Mouse (Mus musculus) large intestine, adult 2 months (tissue): ENCODE data around the gene Mrpl52. TPM values are rescaled to one million over a fixed set of nuclear protein-coding genes. Genes with fewer than 3 reads are reported as not detected.

ENCODE experiments used
- DNase-seq: peaks from one replicate; pipeline ENCODE4 v3.0.0-alpha.2; 2012; ENCODE audit warnings: low read depth, low spot score
- WGBS: fragments of 180-500 bp; shearing (Covaris S2); methylation state at CpG from one replicate; pipeline ENCODE4 v1.1.7; 2018; 5-methylcytosine and 5-hydroxymethylcytosine counted together
- polyA plus RNA-seq: library from polyadenylated mRNA; depleted of rRNA; stranded (reverse); fragments of >200 nt; gene quantifications from 2 replicates; pipeline ENCODE4 v1.2.3, GENCODE M21; 2012; rRNA removed

Mrpl52 gene
- polyA plus RNA-seq, 1 experiment, result 345 TPM

GRCm38 (mm10) chr14:54462146-54462545 lies 35.4 kb downstream of the Mrpl52 start:
- DNase-seq, result no peak
- 30% methylated on average over 4 of the region's 4 CpGs for WGBS

- 8% methylated on average over 12 of the region's 12 CpGs for WGBS
- no peak for DNase-seq
Observed at GRCm38 (mm10) chr14:54463108-54463958, 36.6 kb downstream of the Mrpl52 start.

- WGBS, result under 1% methylated on average over 35 of the region's 35 CpGs
- peak; percentile 57 for DNase-seq
Observed at GRCm38 (mm10) chr14:54463959-54464292, 37.2 kb downstream of the Mrpl52 start, which contains the start of gene Lrp10. TSS of gene Lrp10 (plus strand) at chr14:54464137.

- 1% methylated on average over 57 of the region's 57 CpGs for WGBS
- DNase-seq, result peak; percentile 63
Observed at GRCm38 (mm10) chr14:54464293-54465005, 37.7 kb downstream of the Mrpl52 start.

GRCm38 (mm10) chr14:54471467-54471866 lies 44.8 kb downstream of the Mrpl52 start:
- DNase-seq, result no peak
- WGBS, result 87% methylated on average over 2 of the region's 2 CpGs

- DNase-seq, result no peak
- 32% methylated on average over 5 of the region's 5 CpGs for WGBS
Observed at GRCm38 (mm10) chr14:54472671-54473070, 46.0 kb downstream of the Mrpl52 start.

GRCm38 (mm10) chr14:54474744-54475143 lies 48.0 kb downstream of the Mrpl52 start:
- DNase-seq, result no peak
- 79% methylated on average over 5 of the region's 5 CpGs for WGBS

- peak; percentile 72 for DNase-seq
- WGBS, result 5% methylated on average over 23 of the region's 23 CpGs
Observed at GRCm38 (mm10) chr14:54475941-54476844, 49.5 kb downstream of the Mrpl52 start, which contains the start of gene Rem2. TSS of gene Rem2 (plus strand) at chr14:54476100.

GRCm38 (mm10) chr14:54477172-54477909 lies 50.6 kb downstream of the Mrpl52 start:
- DNase-seq, result no peak
- 94% methylated on average over 15 of the region's 15 CpGs for WGBS

Other genes with a start within 250 kb of the Mrpl52 start
- gene Dad1, start 172.8 kb upstream of the Mrpl52 start, polyA plus RNA-seq, result 752 and 904 TPM in 2 replicates
- 36.9 and 54.5 TPM in 2 replicates for gene Abhd4, start 172.7 kb upstream of the Mrpl52 start, polyA plus RNA-seq
- not detected in 2 replicates for gene Olfr49, start 142.0 kb upstream of the Mrpl52 start, polyA plus RNA-seq
- 92.6 and 121 TPM in 2 replicates for gene Oxa1l, start 66.1 kb upstream of the Mrpl52 start, polyA plus RNA-seq
- 211 and 290 TPM in 2 replicates for gene Slc7a7, start 9.1 kb upstream of the Mrpl52 start, polyA plus RNA-seq
- gene Mmp14, start 4.7 kb downstream of the Mrpl52 start, polyA plus RNA-seq, result 37.7 and 47.3 TPM in 2 replicates
- 192 and 196 TPM in 2 replicates for gene Lrp10, start 37.2 kb downstream of the Mrpl52 start, polyA plus RNA-seq
- gene Rem2, start 49.2 kb downstream of the Mrpl52 start, polyA plus RNA-seq, result 0.07 and 0.19 TPM in 2 replicates
- gene Prmt5, start 90.6 kb downstream of the Mrpl52 start, polyA plus RNA-seq, result 26.1 and 31.1 TPM in 2 replicates
- gene Haus4, start 127.7 kb downstream of the Mrpl52 start, polyA plus RNA-seq, result 17.0 and 18.3 TPM in 2 replicates
- gene Ajuba, start 150.6 kb downstream of the Mrpl52 start, polyA plus RNA-seq, result 3.4 and 3.5 TPM in 2 replicates
- 5.5 and 6.9 TPM in 2 replicates for gene 4931414P19Rik, start 179.1 kb downstream of the Mrpl52 start, polyA plus RNA-seq
- 182 and 183 TPM in 2 replicates for gene Psmb5, start 191.1 kb downstream of the Mrpl52 start, polyA plus RNA-seq
- gene Psmb11, start 194.5 kb downstream of the Mrpl52 start, polyA plus RNA-seq, result not detected in 2 replicates
- not detected in 2 replicates for gene Gm17606, start 214.0 kb downstream of the Mrpl52 start, polyA plus RNA-seq
- gene Cdh24, start 214.5 kb downstream of the Mrpl52 start, polyA plus RNA-seq, result 3.2 and 4.4 TPM in 2 replicates